Mouse (Mus musculus) embryonic facial prominence, embryonic 13.5 days (tissue): ENCODE data around the gene Prr22. TPM values are rescaled to one million over a fixed set of nuclear protein-coding genes. Genes with fewer than 3 reads are reported as not detected.

Experiments used
- ATAC-seq: fragments of 200-750 bp; cut with Nextera tagmentation; 2 replicates; pipeline ENCODE4 v1.8.0; 2017; ENCODE audit warnings: low read depth; ENCODE audit not compliant: insufficient number of reproducible peaks, insufficient read depth, low FRiP score, low TSS enrichment
- H3K27ac ChIP-seq: fragments of 300-500 bp; sonication (generic); 2 replicates; pipeline ENCODE4 v1.5.1; 2015; ENCODE audit warnings: moderate library complexity, mild to moderate bottlenecking, inconsistent platforms
- H3K27me3 ChIP-seq: fragments of 300-500 bp; sonication (generic); 2 replicates; pipeline ENCODE4 v1.6.1; 2015; ENCODE audit warnings: mild to moderate bottlenecking, inconsistent platforms
- H3K36me3 ChIP-seq: fragments of 300-500 bp; sonication (generic); 2 replicates; pipeline ENCODE4 v1.6.1; 2015; ENCODE audit warnings: mild to moderate bottlenecking, inconsistent platforms
- H3K4me1 ChIP-seq: fragments of 300-500 bp; sonication (generic); 2 replicates; pipeline ENCODE4 v1.6.1; 2015; ENCODE audit warnings: inconsistent platforms
- H3K4me2 ChIP-seq: fragments of 300-500 bp; sonication (generic); 2 replicates; pipeline ENCODE4 v1.6.1; 2015; ENCODE audit warnings: moderate library complexity, mild to moderate bottlenecking, inconsistent platforms
- H3K4me3 ChIP-seq: fragments of 300-500 bp; sonication (generic); 2 replicates; pipeline ENCODE4 v1.5.1; 2015; ENCODE audit warnings: mild to moderate bottlenecking, inconsistent platforms
- H3K9ac ChIP-seq: fragments of 300-500 bp; sonication (generic); 2 replicates; pipeline ENCODE4 v1.6.1; 2015; ENCODE audit warnings: mild to moderate bottlenecking, inconsistent platforms
- H3K9me3 ChIP-seq: fragments of 300-500 bp; sonication (generic); 2 replicates; pipeline ENCODE4 v1.6.1; 2016; ENCODE audit warnings: inconsistent platforms
- WGBS: fragments of 180-500 bp; shearing (Covaris S2); methylation state at CpG from one replicate; pipeline ENCODE4 v1.1.7; 2015; ENCODE audit warnings: mixed read lengths; 5-methylcytosine and 5-hydroxymethylcytosine counted together
- polyA plus RNA-seq: library from polyadenylated mRNA; unstranded; fragments of >200 nt; fragmentation: Nextera tagmentation; extraction: Ambion mirVana; gene quantifications from 2 replicates; pipeline ENCODE4 v1.2.1, GENCODE M21; 2015

The Prr22 gene
- polyA plus RNA-seq, 1 experiment from 2014 or later = 1.7 TPM

GRCm38 (mm10) chr17:56740788-56741160, 29.3 kb upstream of the Prr22 start:
- Histone ChIP-seq H3K4me2 (no peak overlapping the region), H3K9me3 (no peaks in the 10 kb centered on the region), H3K4me1 (0 out of 2 replicates have a peak, but pooled peaks cover 5% of the 10 kb centered on the region), H3K9ac (no peak overlapping the region), H3K4me3 (no peak overlapping the region), H3K27ac (no peak overlapping the region), H3K36me3 (no peaks in the 10 kb centered on the region), H3K27me3 (no peaks in the 10 kb centered on the region)
- ATAC-seq = no peak
- WGBS = 76% methylated on average over 17 of the region's 17 CpGs

- peak overlapping the region; percentile 60 for H3K27ac ChIP-seq
- H3K4me3 ChIP-seq = no peak overlapping the region
- 0 out of 2 replicates have a peak, but pooled peaks cover 7% of the 10 kb centered on the region for H3K4me1 ChIP-seq
- H3K9ac ChIP-seq = no peak overlapping the region
- ATAC-seq = no peak
- H3K9me3 ChIP-seq = no peaks in the 10 kb centered on the region
- H3K27me3 ChIP-seq = no peaks in the 10 kb centered on the region; the same call in 1 of the 2 replicates
- no peak overlapping the region for H3K4me2 ChIP-seq
- no peaks in the 10 kb centered on the region for H3K36me3 ChIP-seq
- 36% methylated on average over 5 of the region's 5 CpGs for WGBS
Observed at GRCm38 (mm10) chr17:56744173-56744572, 25.9 kb upstream of the Prr22 start.

GRCm38 (mm10) chr17:56751404-56752072, 18.5 kb upstream of the Prr22 start:
- no peaks in the 10 kb centered on the region for H3K36me3 ChIP-seq
- H3K4me1 ChIP-seq = peaks cover 25% of the 10 kb centered on the region
- H3K27ac ChIP-seq = no peak overlapping the region
- 29% methylated on average over 71 of the region's 71 CpGs for whole genome bisulfite sequencing
- ATAC-seq = peak; percentile 15; the same call in 1 of the 2 replicates
- H3K4me2 ChIP-seq = peak overlapping the region; percentile 51
- no peaks in the 10 kb centered on the region for H3K9me3 ChIP-seq
- H3K9ac ChIP-seq = peak overlapping the region; percentile 27; the same call in 1 of the 2 replicates
- peaks cover 63% of the 10 kb centered on the region for H3K27me3 ChIP-seq
- H3K4me3 ChIP-seq = peak overlapping the region; percentile 33

GRCm38 (mm10) chr17:56753452-56753851, 16.6 kb upstream of the Prr22 start:
- Histone ChIP-seq H3K36me3 (no peaks in the 10 kb centered on the region), H3K27me3 (peaks cover 80% of the 10 kb centered on the region), H3K4me2 (peak overlapping the region; percentile 42), H3K4me3 (0 out of 2 replicates have a peak overlapping the region, but pooled peaks have one; percentile 4), H3K9me3 (no peaks in the 10 kb centered on the region), H3K9ac (no peak overlapping the region), H3K4me1 (peaks cover 40% of the 10 kb centered on the region), H3K27ac (no peak overlapping the region)
- no peak for ATAC-seq
- 16% methylated on average over 15 of the region's 15 CpGs for WGBS

- WGBS = 3% methylated on average over 36 of the region's 36 CpGs
- Histone ChIP-seq H3K27me3 (peaks cover 84% of the 10 kb centered on the region), H3K9me3 (no peaks in the 10 kb centered on the region), H3K4me2 (peak overlapping the region; percentile 42), H3K36me3 (no peaks in the 10 kb centered on the region), H3K4me1 (peaks cover 40% of the 10 kb centered on the region), H3K9ac (no peak overlapping the region), H3K4me3 (peak overlapping the region; percentile 12), H3K27ac (no peak overlapping the region)
- no peak for ATAC-seq
Observed at GRCm38 (mm10) chr17:56754271-56755185, 15.5 kb upstream of the Prr22 start.

GRCm38 (mm10) chr17:56756703-56757399, 13.2 kb upstream of the Prr22 start:
- peaks cover 45% of the 10 kb centered on the region for H3K4me1 ChIP-seq
- peak overlapping the region; percentile 78 for H3K9ac ChIP-seq
- WGBS = under 1% methylated on average over 51 of the region's 51 CpGs
- peak overlapping the region; percentile 61 for H3K4me3 ChIP-seq
- no peak; the same call in 1 of the 2 replicates for ATAC-seq
- peak overlapping the region; percentile 99 for H3K4me2 ChIP-seq
- peaks cover 78% of the 10 kb centered on the region for H3K27me3 ChIP-seq
- no peaks in the 10 kb centered on the region for H3K36me3 ChIP-seq
- no peaks in the 10 kb centered on the region for H3K9me3 ChIP-seq
- no peak overlapping the region for H3K27ac ChIP-seq

GRCm38 (mm10) chr17:56757416-56758123, 12.5 kb upstream of the Prr22 start, which contains the start of gene Nrtn:
TSS of gene Nrtn (minus strand) at chr17:56757530.
- peaks cover 49% of the 10 kb centered on the region for H3K4me1 ChIP-seq
- peaks cover 71% of the 10 kb centered on the region for H3K27me3 ChIP-seq

GRCm38 (mm10) chr17:56758132-56758531, 11.9 kb upstream of the Prr22 start:
- Histone ChIP-seq H3K4me1 (peaks cover 55% of the 10 kb centered on the region), H3K4me3 (no peak overlapping the region; the same call in 1 of the 2 replicates), H3K27me3 (peaks cover 66% of the 10 kb centered on the region), H3K9me3 (no peaks in the 10 kb centered on the region), H3K4me2 (peak overlapping the region; percentile 99; the same call in 1 of the 2 replicates), H3K9ac (no peak overlapping the region), H3K27ac (no peak overlapping the region), H3K36me3 (no peaks in the 10 kb centered on the region)
- WGBS = 6% methylated on average over 12 of the region's 12 CpGs
- ATAC-seq = no peak

More at GRCm38 (mm10) chr17:56757416-56758123, 12.5 kb upstream of the Prr22 start, which contains the start of gene Nrtn:
- no peak within 1 kb of the TSS for H3K27ac ChIP-seq
- H3K4me2 ChIP-seq = peak within 1 kb of the TSS; percentile 99
- H3K9me3 ChIP-seq = no peaks in the 10 kb centered on the region
- peak; percentile 57; the same call in 1 of the 2 replicates for ATAC-seq
- H3K4me3 ChIP-seq = peak within 1 kb of the TSS; percentile 61
- under 1% methylated on average over 46 of the region's 48 CpGs for WGBS
- H3K36me3 ChIP-seq = no peaks in the 10 kb centered on the region
- peak within 1 kb of the TSS; percentile 78 for H3K9ac ChIP-seq

GRCm38 (mm10) chr17:56759261-56759660, 10.8 kb upstream of the Prr22 start:
- 47% methylated on average over 7 of the region's 7 CpGs for WGBS
- Histone ChIP-seq H3K4me3 (no peak overlapping the region), H3K9me3 (no peaks in the 10 kb centered on the region), H3K27me3 (peaks cover 54% of the 10 kb centered on the region), H3K4me1 (peaks cover 44% of the 10 kb centered on the region), H3K36me3 (no peaks in the 10 kb centered on the region), H3K9ac (0 out of 2 replicates have a peak overlapping the region, but pooled peaks have one; percentile 6), H3K27ac (no peak overlapping the region), H3K4me2 (no peak overlapping the region)
- ATAC-seq = no peak

- WGBS = 65% methylated on average over 3 of the region's 3 CpGs
Observed at GRCm38 (mm10) chr17:56761077-56761476, 9.0 kb upstream of the Prr22 start.

More at GRCm38 (mm10) chr17:56761077-56761476, 9.0 kb upstream of the Prr22 start:
- Histone ChIP-seq H3K4me3 (no peak overlapping the region), H3K36me3 (no peaks in the 10 kb centered on the region), H3K4me1 (peaks cover 42% of the 10 kb centered on the region), H3K4me2 (no peak overlapping the region), H3K27ac (no peak overlapping the region), H3K9me3 (no peaks in the 10 kb centered on the region), H3K9ac (no peak overlapping the region; the same call in 1 of the 2 replicates), H3K27me3 (peaks cover 36% of the 10 kb centered on the region)
- no peak for ATAC-seq
